Mouse (Mus musculus): ENCODE results near the gene Vopp1. TPM values are rescaled to one million over a fixed set of nuclear protein-coding genes. Genes with fewer than 3 reads are reported as not detected.

Gene Vopp1
- 143 and 148 TPM in 2 replicates for polyA plus RNA-seq (2012; rRNA removed)

GRCm38 (mm10) chr6:57824422-57825258, at the start of gene Vopp1:
Gene Vopp1 (minus strand): TSS chr6:57825159.

DNA sequence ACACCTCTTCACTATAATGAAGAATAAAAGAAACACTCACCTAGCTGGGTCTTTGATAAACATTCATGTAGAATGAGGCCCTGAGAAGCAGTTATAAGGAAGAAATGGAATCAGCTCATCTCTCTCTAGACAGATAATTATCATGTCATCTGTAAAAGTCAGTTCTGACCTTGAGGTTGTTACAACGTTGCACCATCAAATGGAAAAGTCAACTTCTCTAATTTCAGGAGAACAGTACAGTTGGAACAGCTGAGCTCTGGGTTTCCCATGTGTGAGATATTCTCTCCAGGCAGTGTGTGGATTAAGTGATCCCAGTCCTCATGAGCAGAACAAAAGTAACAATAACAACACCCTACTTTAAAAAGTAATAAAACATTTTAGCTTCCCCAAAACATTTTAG, 25.3 kb upstream of the Vopp1 start, which contains the start of gene Vmn1r21:
Gene Vmn1r21, minus strand, starts transcription at position 58 of the 400 bp plus-strand sequence.

GRCm38 (mm10) chr6:57702376-57702742, 122.6 kb downstream of the Vopp1 start, which contains the start of gene Lancl2:
Gene Lancl2 (plus strand): TSS chr6:57702540.

GRCm38 (mm10) chr6:57691467-57692261, 133.3 kb downstream of the Vopp1 start, which contains the start of gene Pyurf:
Gene Pyurf (minus strand): TSS chr6:57692078.

Other genes starting within 250 kb of the Vopp1 start
- 1.7 and 1.9 TPM in 2 replicates for gene Herc6, start 244.2 kb downstream of the Vopp1 start, polyA plus RNA-seq (2012; rRNA removed)
- 11.0 TPM in 2 replicates for gene Pyurf, start 133.1 kb downstream of the Vopp1 start, polyA plus RNA-seq (2012; rRNA removed)
- 48.2 and 51.6 TPM in 2 replicates for gene Lancl2, start 122.6 kb downstream of the Vopp1 start, polyA plus RNA-seq (2012; rRNA removed)
- not detected in 2 replicates for gene Vmn1r21, start 25.2 kb upstream of the Vopp1 start, polyA plus RNA-seq (2012; rRNA removed)
- gene Vmn1r22, start 82.9 kb upstream of the Vopp1 start, polyA plus RNA-seq (2012; rRNA removed) = not detected in 2 replicates
- gene Vmn1r23, start 101.7 kb upstream of the Vopp1 start, polyA plus RNA-seq (2012; rRNA removed) = not detected in 2 replicates
- not detected in 2 replicates for gene Vmn1r24, start 136.3 kb upstream of the Vopp1 start, polyA plus RNA-seq (2012; rRNA removed)
- not detected in 2 replicates for gene Vmn1r25, start 155.7 kb upstream of the Vopp1 start, polyA plus RNA-seq (2012; rRNA removed)
- not detected in 2 replicates for gene Vmn1r26, start 190.0 kb upstream of the Vopp1 start, polyA plus RNA-seq (2012; rRNA removed)